Mouse (Mus musculus) brain, embryonic 14.5 days (tissue): ENCODE results near the gene Vmn2r110. TPM values are rescaled to one million over a fixed set of nuclear protein-coding genes. Genes with fewer than 3 reads are reported as not detected.

Source experiments
- DNase-seq: peaks from one replicate; pipeline ENCODE4 v3.0.0-alpha.2; 2011; ENCODE audit warnings: low read depth
- CTCF ChIP-seq: fragments of 200-500 bp; IDR thresholded peaks from 2 replicates; pipeline ENCODE4 v1.5.1; 2012; ENCODE audit warnings: inconsistent platforms, mild to moderate bottlenecking, moderate library complexity, borderline replicate concordance; ENCODE audit not compliant: insufficient read depth, insufficient read length; ENCODE audit errors: extremely low read depth
- POLR2A ChIP-seq: fragments of 200-500 bp; IDR thresholded peaks from 2 replicates; pipeline ENCODE4 v1.6.1; 2012; ENCODE audit warnings: mild to moderate bottlenecking, inconsistent platforms, borderline replicate concordance; ENCODE audit not compliant: poor library complexity, insufficient read depth, insufficient read length, severe bottlenecking; ENCODE audit errors: extremely low read depth
- polyA plus RNA-seq: library from polyadenylated mRNA; depleted of rRNA; stranded (reverse); fragments of >200 nt; gene quantifications from 2 replicates; pipeline ENCODE4 v1.2.3, GENCODE M21; 2012; rRNA removed

Vmn2r110 gene
- not detected in 2 replicates for polyA plus RNA-seq

DNA sequence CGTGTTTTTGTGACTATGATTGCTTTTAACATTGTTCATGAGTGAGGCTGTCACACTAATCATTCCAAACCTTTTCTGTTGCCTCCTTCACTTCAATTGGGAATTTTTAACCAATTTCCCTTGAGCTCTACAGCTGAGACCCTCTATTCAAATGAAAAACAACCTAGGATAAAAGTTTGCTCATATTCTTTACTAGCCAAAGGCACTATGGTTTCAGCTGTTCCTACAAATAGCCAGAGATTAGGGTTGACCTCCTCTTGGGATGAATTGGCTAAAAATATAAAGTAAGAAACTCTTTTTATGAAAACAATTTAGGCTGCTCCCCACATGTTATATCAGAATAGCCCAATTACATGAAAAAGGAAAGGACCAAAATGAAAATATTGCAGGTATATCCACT lies at the start of gene Vmn2r110:
Gene Vmn2r110, minus strand, starts transcription at position 101 of the 400 bp plus-strand sequence.
- no peak for TF ChIP-seq POLR2A
- no peak for TF ChIP-seq CTCF
- no peak for DNase-seq

DNA sequence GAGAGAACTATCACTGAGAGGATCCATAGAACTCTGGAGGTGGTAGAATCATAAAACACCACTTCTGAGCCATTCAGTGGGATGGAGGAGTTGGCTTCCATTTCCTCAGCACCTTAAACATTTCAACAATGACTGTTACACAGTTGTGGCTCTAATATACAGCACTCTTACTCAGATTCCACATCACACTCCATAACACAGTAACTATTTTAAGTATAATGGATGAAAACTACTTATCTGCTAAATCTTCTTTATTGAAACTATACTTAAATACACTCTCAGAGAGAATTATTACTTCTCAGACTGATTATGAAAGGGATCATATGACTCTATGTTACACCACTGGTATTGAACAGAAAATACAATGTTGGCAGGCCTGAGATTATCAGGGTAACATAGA lies 28.6 kb upstream of the Vmn2r110 start, which contains the start of gene Fpr-rs3:
Gene Fpr-rs3, minus strand, starts transcription at position 101 of the 400 bp plus-strand sequence.
- TF ChIP-seq CTCF: no peak
- TF ChIP-seq POLR2A: no peak
- no peak for DNase-seq

DNA sequence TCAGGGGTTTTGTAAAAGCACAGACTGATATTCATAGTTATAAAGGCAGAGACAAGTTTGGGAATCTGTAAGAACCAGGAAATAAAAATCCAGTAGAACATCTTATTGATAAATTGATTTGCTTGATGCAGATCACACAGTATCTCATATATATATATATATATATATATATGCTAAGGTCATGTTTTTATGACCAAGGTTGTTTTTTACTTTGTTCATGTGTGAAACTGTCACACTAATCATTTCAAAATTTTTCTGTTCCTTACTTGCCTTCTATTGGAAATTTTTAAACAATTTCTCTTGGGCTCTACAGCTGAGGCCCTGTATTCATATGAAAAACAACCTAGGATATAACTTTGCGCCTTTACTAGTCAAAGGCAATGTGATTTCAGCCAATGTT lies 31.6 kb downstream of the Vmn2r110 start, which contains the start of gene Vmn2r109:
Gene Vmn2r109, minus strand, starts transcription at position 101 of the 400 bp plus-strand sequence.
- no peak for TF ChIP-seq CTCF
- no peak for TF ChIP-seq POLR2A
- no peak for DNase-seq

Other genes with a start within 250 kb of the Vmn2r110 start
- gene Vmn1r224, start 182.3 kb downstream of the Vmn2r110 start, polyA plus RNA-seq: not detected in 2 replicates
- not detected in 2 replicates for gene Vmn2r108, start 115.1 kb downstream of the Vmn2r110 start, polyA plus RNA-seq
- gene Vmn1r225, start 98.3 kb downstream of the Vmn2r110 start, polyA plus RNA-seq: not detected in 2 replicates
- not detected in 2 replicates for gene Vmn2r109, start 31.7 kb downstream of the Vmn2r110 start, polyA plus RNA-seq
- not detected in 2 replicates for gene Fpr-rs3, start 28.5 kb upstream of the Vmn2r110 start, polyA plus RNA-seq
- gene Vmn1r226, start 86.4 kb upstream of the Vmn2r110 start, polyA plus RNA-seq: not detected in 2 replicates
- not detected in 2 replicates for gene Vmn1r227, start 133.4 kb upstream of the Vmn2r110 start, polyA plus RNA-seq
- gene Vmn1r228, start 189.7 kb upstream of the Vmn2r110 start, polyA plus RNA-seq: not detected in 2 replicates
- gene Vmn1r229, start 215.1 kb upstream of the Vmn2r110 start, polyA plus RNA-seq: not detected in 2 replicates
- gene Vmn1r230, start 244.0 kb upstream of the Vmn2r110 start, polyA plus RNA-seq: not detected in 2 replicates